Mouse (Mus musculus) testis, adult 2 months (tissue): ENCODE results near the gene Pcgf2. TPM values are rescaled to one million over a fixed set of nuclear protein-coding genes. Genes with fewer than 3 reads are reported as not detected.

Experiments
- H3K27ac ChIP-seq: fragments of 200-500 bp; 2 replicates; pipeline ENCODE4 v1.5.1; 2012; ENCODE audit warnings: low read depth, low read length; ENCODE audit not compliant: control insufficient read depth, insufficient read depth
- H3K27me3 ChIP-seq: fragments of 200-500 bp; 2 replicates; pipeline ENCODE4 v1.6.1; 2012; ENCODE audit warnings: mild to moderate bottlenecking, low read length, moderate library complexity; ENCODE audit not compliant: control insufficient read depth, insufficient read depth
- H3K36me3 ChIP-seq: fragments of 200-500 bp; 2 replicates; pipeline ENCODE4 v1.6.1; 2012; ENCODE audit warnings: mild to moderate bottlenecking, low read length; ENCODE audit not compliant: control insufficient read depth, insufficient read depth
- H3K4me1 ChIP-seq: fragments of 200-500 bp; 2 replicates; pipeline ENCODE4 v1.6.1; 2012; ENCODE audit warnings: low read length; ENCODE audit not compliant: control insufficient read depth, insufficient read depth
- H3K4me3 ChIP-seq: fragments of 200-500 bp; 2 replicates; pipeline ENCODE4 v1.5.1; 2012; ENCODE audit warnings: low read depth, mild to moderate bottlenecking, low read length, moderate library complexity, mixed read lengths; ENCODE audit not compliant: control insufficient read depth
- CTCF ChIP-seq: fragments of 200-500 bp; IDR thresholded peaks from 2 replicates; pipeline ENCODE4 v1.5.1; 2012; ENCODE audit warnings: low read depth, mild to moderate bottlenecking, inconsistent platforms, low read length, moderate library complexity; ENCODE audit not compliant: control insufficient read depth, insufficient read depth, insufficient replicate concordance
- POLR2A ChIP-seq: fragments of 200-500 bp; IDR thresholded peaks from 2 replicates; pipeline ENCODE4 v1.6.1; 2012; ENCODE audit warnings: low read depth, mild to moderate bottlenecking, inconsistent platforms, low read length, moderate library complexity; ENCODE audit not compliant: control insufficient read depth
- polyA plus RNA-seq: library from polyadenylated mRNA; depleted of rRNA; stranded (reverse); fragments of >200 nt; gene quantifications from 2 replicates; pipeline ENCODE4 v1.2.3, GENCODE M21; 2012

Pcgf2 gene
- polyA plus RNA-seq, 1 experiment, result 6.4 TPM

DNA sequence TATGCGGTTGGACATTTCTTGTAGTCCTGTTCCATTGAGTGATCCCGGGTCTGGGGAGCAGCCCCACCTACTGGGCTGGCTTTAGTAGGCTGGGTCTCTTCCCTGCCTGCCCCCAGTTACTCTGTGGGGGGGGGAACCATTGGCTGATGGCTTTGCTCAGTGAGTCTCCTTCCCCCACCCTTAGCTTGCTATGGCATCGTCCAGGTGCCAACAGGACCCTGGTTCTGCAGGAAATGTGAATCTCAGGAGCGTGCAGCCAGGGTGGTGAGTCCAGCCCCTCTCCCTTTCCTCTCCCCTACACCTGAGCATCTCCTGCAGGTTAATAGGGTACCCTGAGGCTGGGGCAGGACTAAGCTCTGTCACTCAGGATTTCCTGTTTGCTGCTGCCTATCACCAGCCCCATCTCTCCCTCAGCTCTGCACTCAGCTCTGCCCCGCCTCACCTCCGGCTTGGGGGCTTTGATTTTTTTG lies 35.5 kb downstream of the Pcgf2 start:
- Histone ChIP-seq H3K27ac (no peak overlapping the region), H3K36me3 (no peaks in the 10 kb centered on the region)
- TF ChIP-seq POLR2A, result no peak
- no peak for TF ChIP-seq CTCF

DNA sequence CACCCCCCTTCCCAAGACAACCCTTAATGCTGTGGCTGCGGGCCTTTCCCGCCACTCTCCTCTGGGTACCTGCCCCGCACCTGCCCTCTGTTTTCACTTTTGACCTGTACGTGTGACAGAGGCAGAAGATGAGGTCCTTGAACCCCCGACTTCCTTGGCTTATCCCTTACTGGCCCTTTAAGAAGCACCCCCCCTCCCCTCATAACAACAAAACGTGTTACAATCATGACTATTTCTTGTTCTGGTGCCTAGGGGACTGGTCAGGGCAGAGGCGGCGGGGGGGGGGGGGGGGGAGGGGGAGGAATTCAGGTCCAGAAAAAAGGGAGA lies 36.0 kb downstream of the Pcgf2 start:
- no peak overlapping the region for H3K27ac ChIP-seq
- no peaks in the 10 kb centered on the region for H3K36me3 ChIP-seq
- no peaks in the 10 kb centered on the region for H3K27me3 ChIP-seq
- TF ChIP-seq POLR2A (no peak), CTCF (no peak)
- H3K4me3 ChIP-seq, result peak overlapping the region; percentile 71
- H3K4me1 ChIP-seq, result peaks cover 31% of the 10 kb centered on the region

More for the DNA sequence above, 35.5 kb downstream of the Pcgf2 start:
- Histone ChIP-seq H3K4me1 (peaks cover 31% of the 10 kb centered on the region), H3K27me3 (no peaks in the 10 kb centered on the region), H3K4me3 (no peak overlapping the region)

DNA sequence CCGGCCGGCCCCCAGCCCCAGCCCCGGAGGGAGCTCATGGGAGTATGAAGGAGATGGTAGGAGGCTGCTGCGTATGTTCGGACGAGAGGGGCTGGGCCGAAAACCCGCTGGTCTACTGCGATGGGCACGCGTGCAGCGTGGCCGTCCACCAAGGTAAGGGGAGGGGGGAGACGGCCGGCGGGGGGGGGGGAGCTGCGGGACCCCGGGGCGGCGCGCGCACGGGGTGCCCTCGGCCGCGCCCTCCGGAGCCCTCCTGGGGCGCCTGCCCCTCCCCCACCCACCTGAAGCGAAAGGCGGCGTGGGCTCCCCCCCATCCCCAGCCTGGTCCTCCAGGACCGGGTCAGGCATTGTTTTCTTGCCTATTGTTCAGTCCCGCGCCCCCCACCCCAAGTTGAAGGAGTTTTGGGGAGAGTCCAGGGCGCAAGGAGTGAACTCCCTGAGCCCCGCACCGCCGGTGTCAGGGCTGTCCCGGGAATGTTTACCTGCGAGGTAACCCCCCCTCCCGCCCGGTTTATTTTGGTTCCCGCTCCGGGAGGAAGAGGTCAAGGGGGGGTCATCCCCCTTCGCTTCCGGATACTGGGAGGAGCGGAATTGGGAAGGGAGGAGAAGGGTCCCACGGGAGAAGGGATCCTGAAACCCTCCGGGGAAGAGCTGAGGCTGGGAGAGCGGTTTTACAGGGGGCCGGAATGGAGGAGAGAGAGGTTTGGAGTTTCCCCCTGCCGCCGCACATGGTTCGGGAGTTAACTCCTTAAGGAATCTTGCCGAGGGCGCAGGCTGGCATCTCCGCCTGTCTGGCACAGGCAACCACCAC lies 36.6 kb downstream of the Pcgf2 start:
- Histone ChIP-seq H3K27ac (no peak overlapping the region), H3K4me1 (peaks cover 31% of the 10 kb centered on the region), H3K36me3 (no peaks in the 10 kb centered on the region), H3K27me3 (no peaks in the 10 kb centered on the region), H3K4me3 (peak overlapping the region; percentile 71)
- no peak for TF ChIP-seq POLR2A
- TF ChIP-seq CTCF, result no peak

DNA sequence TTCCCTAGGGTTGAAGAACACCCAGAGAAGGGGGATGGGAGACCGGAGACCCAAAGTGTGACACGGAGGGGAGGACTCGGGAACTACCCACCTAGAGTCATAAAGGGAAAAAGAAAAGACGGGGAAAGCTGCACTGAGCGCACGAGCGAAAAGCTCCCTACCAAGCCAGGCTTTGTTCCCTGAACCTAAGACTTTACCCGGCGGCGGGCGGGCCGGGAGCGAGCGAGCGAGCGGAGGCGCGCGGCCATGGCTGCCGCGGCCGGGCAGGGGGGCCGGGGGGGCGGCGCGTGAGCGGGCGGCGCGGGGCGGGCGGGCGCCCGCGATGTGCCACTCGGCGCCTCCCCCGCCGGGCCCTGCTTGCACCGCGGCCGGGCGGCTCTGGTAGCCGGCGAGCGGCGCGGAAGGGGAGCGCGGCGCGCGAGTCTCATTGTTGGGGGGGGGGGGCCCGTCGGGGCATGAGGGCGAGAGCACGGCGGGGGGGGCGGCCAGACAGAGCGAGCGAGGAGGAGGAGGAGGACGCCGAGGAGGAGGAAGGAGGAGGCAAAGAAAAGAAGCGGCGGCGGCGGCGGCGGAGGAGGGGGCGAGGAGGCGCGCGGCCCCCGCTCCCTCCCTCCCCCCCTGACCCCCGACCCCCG lies 37.3 kb downstream of the Pcgf2 start, which contains the start of gene Mllt6:
Mllt6 (plus strand) TSS at position 522 of the 635 bp plus-strand sequence.
- peak within 1 kb of the TSS; percentile 72 for H3K4me3 ChIP-seq
- no peaks in the 10 kb centered on the region for H3K36me3 ChIP-seq
- no peaks in the 10 kb centered on the region for H3K27me3 ChIP-seq
- TF ChIP-seq POLR2A, result no peak
- no peak for TF ChIP-seq CTCF
- peak within 1 kb of the TSS; percentile 55 for H3K27ac ChIP-seq
- H3K4me1 ChIP-seq, result peaks cover 31% of the 10 kb centered on the region

DNA sequence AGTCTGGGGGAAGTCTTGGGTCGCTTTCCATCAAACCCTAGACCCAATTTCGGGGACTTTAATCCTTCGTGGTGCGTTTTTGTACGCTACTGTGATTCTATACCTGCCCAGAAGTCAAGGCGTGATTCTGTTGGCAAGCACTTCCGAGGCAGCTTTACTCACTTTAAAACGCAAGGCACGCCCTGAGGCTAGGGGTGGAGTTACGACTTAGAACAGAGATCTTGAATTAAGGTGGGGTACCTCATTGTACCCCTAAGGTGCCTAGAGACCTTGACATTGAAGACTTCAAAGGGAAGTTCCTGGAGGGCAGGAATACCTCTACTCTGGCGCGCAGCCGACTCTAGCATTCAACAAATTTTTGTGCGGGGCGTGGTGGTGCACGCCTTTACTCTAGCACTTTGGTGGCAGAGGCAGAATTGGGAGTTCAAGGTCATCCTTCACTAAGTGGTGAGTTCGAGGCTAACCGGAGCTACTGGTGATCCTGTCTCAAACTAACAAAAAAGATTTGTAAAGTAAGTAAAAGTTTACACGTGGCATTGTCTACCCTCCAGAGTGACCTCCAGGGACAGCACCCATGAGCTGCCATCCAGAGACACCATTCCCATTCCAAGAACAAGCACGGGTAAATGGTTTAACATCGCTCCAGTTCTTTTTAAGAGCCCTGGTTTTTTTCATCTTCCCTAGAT lies 37.9 kb downstream of the Pcgf2 start:
- Histone ChIP-seq H3K36me3 (no peaks in the 10 kb centered on the region), H3K4me1 (peaks cover 31% of the 10 kb centered on the region), H3K27me3 (no peaks in the 10 kb centered on the region), H3K4me3 (peak overlapping the region; percentile 72), H3K27ac (peak overlapping the region; percentile 55)
- TF ChIP-seq POLR2A (no peak), CTCF (no peak)

DNA sequence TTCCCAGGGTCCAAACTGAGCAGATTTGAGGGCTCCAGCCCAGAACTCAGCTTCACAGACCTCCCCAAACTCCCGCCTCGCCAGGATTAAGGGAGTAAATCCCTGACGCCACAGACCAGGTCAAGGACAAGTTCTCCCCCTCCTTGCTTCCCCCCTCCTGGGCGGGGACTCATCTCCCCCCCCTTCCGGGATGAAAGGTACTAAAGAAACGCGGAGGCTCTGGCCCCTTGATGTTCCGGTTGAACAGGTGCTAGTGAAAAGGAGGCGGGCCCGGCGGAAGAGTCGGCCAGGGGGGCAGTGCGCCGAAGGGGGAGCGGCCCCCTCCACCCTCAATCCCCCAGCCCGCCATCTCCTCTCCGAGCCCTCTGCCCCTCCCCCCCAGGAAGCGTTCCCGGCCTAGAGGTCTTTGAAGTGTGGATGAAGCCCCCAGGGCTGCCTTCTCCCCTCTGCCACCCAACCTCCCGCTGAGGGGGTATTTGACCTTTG lies 38.6 kb downstream of the Pcgf2 start:
- Histone ChIP-seq H3K4me1 (peaks cover 31% of the 10 kb centered on the region), H3K27ac (peak overlapping the region; percentile 70), H3K27me3 (no peaks in the 10 kb centered on the region), H3K4me3 (peak overlapping the region; percentile 46), H3K36me3 (no peaks in the 10 kb centered on the region)
- TF ChIP-seq CTCF (no peak), POLR2A (0 out of 2 replicates have a peak, but pooled peaks have one; percentile 25)
